Mouse (Mus musculus) kidney, embryonic 14.5 days (tissue): ENCODE data around the gene Fam193a. TPM values are rescaled to one million over a fixed set of nuclear protein-coding genes. Genes with fewer than 3 reads are reported as not detected.

Source experiments
- ATAC-seq: fragments of 200-750 bp; cut with Nextera tagmentation; 2 replicates; pipeline ENCODE4 v1.8.0; 2017; ENCODE audit warnings: moderate number of reproducible peaks, mild to moderate bottlenecking, moderate TSS enrichment, moderate library complexity; ENCODE audit not compliant: low FRiP score, low TSS enrichment
- H3K27ac ChIP-seq: fragments of 300-500 bp; sonication (generic); 2 replicates; pipeline ENCODE4 v1.5.1; 2014; ENCODE audit warnings: low read depth, mild to moderate bottlenecking, low read length, moderate library complexity, mixed read lengths
- H3K27me3 ChIP-seq: fragments of 300-500 bp; sonication (generic); 2 replicates; pipeline ENCODE4 v1.6.1; 2014; ENCODE audit warnings: mild to moderate bottlenecking, low read length; ENCODE audit not compliant: control insufficient read depth, insufficient read depth
- H3K36me3 ChIP-seq: fragments of 300-500 bp; sonication (generic); 2 replicates; pipeline ENCODE4 v1.6.1; 2014; ENCODE audit warnings: low read length, mixed read lengths; ENCODE audit not compliant: control insufficient read depth, insufficient read depth
- H3K4me1 ChIP-seq: fragments of 300-500 bp; sonication (generic); 2 replicates; pipeline ENCODE4 v1.6.1; 2014; ENCODE audit warnings: low read length, mixed read lengths; ENCODE audit not compliant: control insufficient read depth, insufficient read depth
- H3K4me2 ChIP-seq: fragments of 300-500 bp; sonication (generic); replicated peaks from 2 replicates; pipeline ENCODE4 v1.6.1; 2014; ENCODE audit warnings: low read depth, mild to moderate bottlenecking, low read length
- H3K4me3 ChIP-seq: fragments of 300-500 bp; sonication (generic); 2 replicates; pipeline ENCODE4 v1.5.1; 2014; ENCODE audit warnings: mild to moderate bottlenecking, low read length
- H3K9ac ChIP-seq: fragments of 300-500 bp; sonication (generic); 2 replicates; pipeline ENCODE4 v1.6.1; 2014; ENCODE audit warnings: low read depth, mild to moderate bottlenecking, low read length, moderate library complexity
- H3K9me3 ChIP-seq: fragments of 300-500 bp; sonication (generic); 2 replicates; pipeline ENCODE4 v1.6.1; 2016; ENCODE audit warnings: low read length; ENCODE audit not compliant: control insufficient read depth
- WGBS: fragments of 180-500 bp; shearing (Covaris S2); extraction: QIAGEN DNeasy Blood & Tissue Kit; methylation state at CpG from one replicate; pipeline ENCODE4 v1.1.7; 2014; 5-methylcytosine and 5-hydroxymethylcytosine counted together
- polyA plus RNA-seq: library from polyadenylated mRNA; unstranded; fragments of >200 nt; fragmentation: Nextera tagmentation; extraction: Ambion mirVana; gene quantifications from 2 replicates; pipeline ENCODE4 v1.2.1, GENCODE M21; 2014

The Fam193a gene
- polyA plus RNA-seq: 17.7 and 18.4 TPM in 2 replicates

DNA sequence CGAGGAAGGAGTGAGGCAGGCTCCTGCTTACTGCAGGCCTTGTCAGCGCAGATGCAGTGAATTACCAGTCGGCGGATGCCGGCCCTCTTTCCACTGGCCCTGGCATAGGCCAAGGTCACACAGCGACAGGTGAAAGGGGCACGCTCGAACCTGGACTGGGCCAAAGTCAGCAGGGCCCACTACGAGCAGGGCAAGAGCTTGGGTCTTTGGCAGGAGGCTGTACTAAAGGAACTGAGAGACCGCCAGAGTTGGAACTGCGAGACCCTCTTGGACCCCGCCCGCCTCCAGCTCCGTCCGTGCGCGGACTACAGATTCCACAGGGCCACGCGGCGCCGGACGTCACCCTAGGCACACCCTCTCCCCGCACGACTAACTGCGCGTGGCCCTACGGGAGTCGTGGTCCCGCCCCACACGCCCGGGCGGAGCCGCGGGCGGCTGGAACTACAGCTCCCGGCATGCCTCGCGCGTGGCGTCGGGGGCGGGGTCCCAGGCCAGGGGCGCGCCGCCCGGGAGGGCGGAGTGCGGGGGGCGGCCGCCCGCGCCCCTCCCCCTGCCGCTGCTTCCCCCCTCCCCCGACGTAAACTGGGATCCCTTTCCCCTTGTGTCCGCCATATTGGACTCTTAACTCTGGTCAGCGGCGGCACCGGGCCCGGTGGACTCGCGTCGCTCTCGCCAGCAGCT is at the start of gene Fam193a:
TSS of gene Fam193a (plus strand) at position 593 of the 681 bp plus-strand sequence.
- ATAC-seq: peak; percentile 100
- Histone ChIP-seq H3K27me3 (no peaks in the 10 kb centered on the region), H3K4me3 (peak within 1 kb of the TSS; percentile 92), H3K9ac (peak within 1 kb of the TSS; percentile 94), H3K27ac (peak within 1 kb of the TSS; percentile 65), H3K36me3 (no peaks in the 10 kb centered on the region; the same call in 1 of the 2 replicates), H3K4me2 (peak within 1 kb of the TSS; percentile 80), H3K9me3 (no peaks in the 10 kb centered on the region), H3K4me1 (peaks cover 11% of the 10 kb centered on the region)
- under 1% methylated on average over 49 of the region's 64 CpGs for WGBS

DNA sequence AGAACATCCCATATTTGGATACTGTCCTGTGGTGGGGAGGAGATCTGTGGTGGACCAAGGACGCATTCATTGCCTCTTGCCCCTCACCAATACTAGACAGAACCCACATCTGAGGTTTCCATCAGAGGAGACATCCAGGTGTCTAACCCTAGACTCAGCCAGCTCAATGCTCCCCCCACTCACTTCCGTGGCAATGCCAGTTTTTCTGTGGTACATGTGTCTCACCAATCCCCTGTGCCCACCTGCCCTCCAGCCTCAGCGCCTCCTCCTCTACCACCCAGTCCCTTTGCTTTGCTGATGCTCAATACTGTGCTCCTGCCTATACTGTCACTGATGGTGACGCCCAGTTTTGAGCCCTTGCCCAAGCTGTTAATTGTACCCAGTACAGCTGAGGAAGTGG is 48.5 kb upstream of the Fam193a start:
- Histone ChIP-seq H3K27me3 (no peaks in the 10 kb centered on the region), H3K4me2 (no peak overlapping the region), H3K9me3 (no peaks in the 10 kb centered on the region), H3K9ac (no peak overlapping the region), H3K36me3 (no peaks in the 10 kb centered on the region), H3K27ac (no peak overlapping the region), H3K4me1 (no peaks in the 10 kb centered on the region), H3K4me3 (no peak overlapping the region)
- no peak for ATAC-seq
- WGBS: 84% methylated on average over 4 of the region's 4 CpGs

DNA sequence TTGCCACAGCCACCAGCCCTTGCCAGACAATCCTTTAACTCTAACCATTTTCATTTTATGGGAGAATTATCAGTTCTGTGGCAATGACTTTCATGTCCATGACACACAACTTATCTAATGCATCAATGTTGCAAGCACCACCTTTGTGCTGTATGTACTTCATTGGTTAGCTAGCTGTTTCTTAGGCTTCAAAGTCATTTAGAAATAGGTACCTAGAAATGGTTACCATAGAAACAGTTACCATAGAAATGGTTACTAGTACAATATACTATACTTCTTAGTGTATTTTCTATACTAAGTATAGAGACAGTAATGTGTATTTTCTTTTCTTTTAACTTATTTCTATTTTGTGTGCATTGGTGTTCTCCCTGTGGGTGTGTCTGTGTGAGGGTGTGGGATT is 44.4 kb upstream of the Fam193a start:
- Histone ChIP-seq H3K4me3 (no peak overlapping the region), H3K4me2 (no peak overlapping the region), H3K27me3 (peaks cover 5% of the 10 kb centered on the region; the same call in 1 of the 2 replicates), H3K9me3 (no peaks in the 10 kb centered on the region), H3K36me3 (no peaks in the 10 kb centered on the region), H3K27ac (no peak overlapping the region), H3K9ac (no peak overlapping the region), H3K4me1 (0 out of 2 replicates have a peak, but pooled peaks cover 4% of the 10 kb centered on the region)
- ATAC-seq: no peak

DNA sequence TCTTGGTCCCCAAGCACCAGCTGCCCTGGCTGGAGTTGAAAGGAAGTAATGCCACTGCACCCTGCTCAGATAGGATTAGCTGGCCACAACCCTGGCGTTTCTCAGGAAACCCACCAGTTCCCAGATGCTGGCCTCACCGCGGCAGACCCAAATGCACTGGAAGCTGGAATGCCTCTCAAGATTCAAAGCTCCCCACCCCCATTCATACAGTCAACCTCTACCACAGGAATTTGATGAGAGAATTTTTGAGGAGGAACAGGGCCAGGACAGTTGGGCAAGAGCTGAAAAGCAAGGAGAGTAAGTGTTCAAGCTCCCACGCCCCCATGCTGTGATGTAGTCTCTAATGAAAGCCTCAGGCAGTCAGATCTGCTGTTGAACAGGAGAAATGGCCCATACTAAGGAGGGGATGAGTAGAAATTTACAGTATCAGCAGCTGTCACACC is 43.5 kb upstream of the Fam193a start:
- no peaks in the 10 kb centered on the region for H3K9me3 ChIP-seq
- 0 out of 2 replicates have a peak, but pooled peaks cover 4% of the 10 kb centered on the region for H3K4me1 ChIP-seq
- H3K4me2 ChIP-seq: no peak overlapping the region; the same call in 1 of the 2 replicates
- H3K27me3 ChIP-seq: peaks cover 5% of the 10 kb centered on the region; the same call in 1 of the 2 replicates
- no peak overlapping the region for H3K27ac ChIP-seq
- no peak overlapping the region for H3K4me3 ChIP-seq
- no peaks in the 10 kb centered on the region for H3K36me3 ChIP-seq
- ATAC-seq: 0 out of 2 replicates have a peak, but pooled peaks have one; percentile 13
- 47% methylated on average over 4 of the region's 4 CpGs for WGBS
- peak overlapping the region; percentile 58; the same call in 1 of the 2 replicates for H3K9ac ChIP-seq

DNA sequence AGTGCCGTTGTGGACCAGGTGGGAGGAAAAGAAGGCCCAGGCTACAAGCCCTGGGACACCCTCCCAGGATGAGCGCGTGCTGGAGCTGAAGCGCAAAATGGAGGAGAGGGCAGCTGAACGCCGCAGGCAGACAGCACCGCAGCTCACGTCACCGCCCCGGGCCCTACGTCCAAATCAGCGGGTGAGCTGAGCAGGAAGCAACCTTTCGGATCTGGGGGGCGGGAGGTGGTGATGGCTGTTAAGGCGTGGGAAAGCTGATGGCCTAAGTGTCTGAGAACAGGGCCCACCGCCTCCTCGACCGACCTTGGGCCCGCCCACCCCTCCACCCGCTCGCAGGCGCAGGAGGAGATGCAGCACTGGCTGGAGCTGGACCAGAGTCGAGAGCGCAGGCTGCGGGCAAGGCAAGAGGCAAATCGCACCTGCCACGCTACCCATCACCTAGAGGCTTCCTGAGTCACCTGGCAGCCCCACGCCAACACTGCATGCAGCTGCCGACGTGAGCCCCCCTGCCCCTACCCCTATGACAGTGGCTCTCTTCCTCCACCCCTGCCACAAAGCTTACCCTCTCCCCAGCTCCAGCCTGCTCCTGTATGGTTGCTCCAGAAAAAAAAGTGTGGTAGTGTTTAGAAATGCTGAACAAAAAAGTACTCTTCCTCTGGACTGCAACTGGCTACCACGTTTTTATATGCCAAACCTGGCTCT is 42.7 kb upstream of the Fam193a start:
- no peaks in the 10 kb centered on the region for H3K9me3 ChIP-seq
- peaks cover 5% of the 10 kb centered on the region; the same call in 1 of the 2 replicates for H3K27me3 ChIP-seq
- ATAC-seq: peak; percentile 81
- peak overlapping the region; percentile 35 for H3K4me3 ChIP-seq
- no peaks in the 10 kb centered on the region for H3K36me3 ChIP-seq
- 0 out of 2 replicates have a peak, but pooled peaks cover 4% of the 10 kb centered on the region for H3K4me1 ChIP-seq
- 6% methylated on average over 31 of the region's 31 CpGs for WGBS
- H3K27ac ChIP-seq: no peak overlapping the region
- peak overlapping the region; percentile 68 for H3K4me2 ChIP-seq
- peak overlapping the region; percentile 58 for H3K9ac ChIP-seq

DNA sequence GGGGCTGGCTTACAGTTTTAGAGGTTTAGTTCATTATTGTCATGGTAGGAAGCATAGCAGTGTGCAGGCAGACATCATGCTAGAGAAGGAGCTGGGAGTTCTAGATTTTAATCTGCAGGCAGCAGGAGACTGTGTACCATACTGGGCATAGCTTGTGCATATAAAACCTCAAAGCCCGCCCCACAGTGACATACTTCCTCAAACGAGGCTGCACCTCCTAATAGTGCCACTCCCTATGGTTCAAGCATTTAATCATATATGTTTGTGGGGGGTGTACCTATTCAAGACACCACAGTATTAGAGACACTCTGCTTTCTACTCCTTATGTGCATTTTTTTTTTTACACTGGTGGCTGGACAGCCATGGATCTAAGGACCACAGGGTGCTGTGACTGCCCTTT is 39.6 kb upstream of the Fam193a start:
- Histone ChIP-seq H3K27me3 (peaks cover 5% of the 10 kb centered on the region; the same call in 1 of the 2 replicates), H3K9ac (no peak overlapping the region), H3K4me3 (no peak overlapping the region), H3K4me1 (peaks cover 4% of the 10 kb centered on the region; the same call in 1 of the 2 replicates), H3K36me3 (no peaks in the 10 kb centered on the region), H3K27ac (no peak overlapping the region), H3K9me3 (no peaks in the 10 kb centered on the region), H3K4me2 (no peak overlapping the region)
- ATAC-seq: no peak
- WGBS: 83% methylated on average over 2 of the region's 2 CpGs

DNA sequence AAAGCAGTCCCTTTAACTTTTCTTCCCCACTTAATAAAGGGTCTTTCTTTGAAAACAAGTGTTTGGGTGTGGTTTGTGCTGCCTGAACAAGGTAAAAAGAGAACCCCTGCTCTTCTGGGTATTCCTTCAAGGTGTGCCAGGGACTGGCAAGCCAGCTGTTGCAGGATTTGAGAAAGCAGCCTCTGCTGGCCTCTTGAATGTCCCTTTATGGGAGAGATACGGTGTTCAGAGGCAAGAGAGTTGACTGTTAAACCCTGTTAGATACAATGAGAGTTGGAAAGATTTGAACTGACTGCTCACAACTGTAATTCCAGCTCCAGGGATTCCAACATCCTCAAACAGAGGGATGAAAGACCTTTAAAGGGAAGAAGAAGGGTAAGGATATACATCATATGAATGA is 35.7 kb upstream of the Fam193a start:
- no peaks in the 10 kb centered on the region for H3K27me3 ChIP-seq
- no peaks in the 10 kb centered on the region for H3K9me3 ChIP-seq
- no peak overlapping the region for H3K27ac ChIP-seq
- H3K9ac ChIP-seq: no peak overlapping the region
- ATAC-seq: no peak
- peaks cover 11% of the 10 kb centered on the region for H3K4me1 ChIP-seq
- WGBS: 86% methylated on average over 1 of the region's 1 CpGs
- peaks cover 3% of the 10 kb centered on the region; the same call in 1 of the 2 replicates for H3K36me3 ChIP-seq
- no peak overlapping the region for H3K4me3 ChIP-seq
- H3K4me2 ChIP-seq: no peak overlapping the region

DNA sequence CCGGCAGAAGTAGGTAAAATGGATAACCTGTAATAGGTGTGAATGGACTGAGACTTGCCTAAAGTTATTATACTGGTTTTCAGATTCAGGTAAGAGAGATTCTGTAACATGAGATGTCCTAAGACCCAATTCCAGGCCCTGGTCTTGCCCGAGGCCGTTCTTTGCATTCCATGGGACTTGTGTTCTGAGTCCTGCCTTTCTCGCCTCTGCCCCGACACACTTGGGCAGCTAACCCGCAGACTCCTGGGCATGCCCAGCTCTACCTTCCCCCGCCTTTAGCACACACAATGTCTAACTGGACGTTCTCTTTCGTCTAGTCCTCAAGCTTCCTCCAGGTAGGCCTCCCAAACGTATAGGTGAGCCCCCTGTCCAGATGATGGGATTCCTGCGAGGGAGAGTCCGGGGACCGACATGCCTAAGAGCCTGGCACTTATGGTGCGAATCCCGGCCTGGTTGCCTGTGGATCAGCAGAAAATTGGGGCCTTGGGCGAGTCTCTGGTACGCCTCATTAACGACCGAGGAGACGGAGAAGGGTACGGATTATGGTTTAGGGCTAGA is 34.1 kb upstream of the Fam193a start:
- H3K9me3 ChIP-seq: no peaks in the 10 kb centered on the region
- H3K4me2 ChIP-seq: peak overlapping the region; percentile 67
- H3K4me1 ChIP-seq: peaks cover 11% of the 10 kb centered on the region
- peak; percentile 50; the same call in 1 of the 2 replicates for ATAC-seq
- H3K36me3 ChIP-seq: peaks cover 8% of the 10 kb centered on the region; the same call in 1 of the 2 replicates
- peak overlapping the region; percentile 99 for H3K9ac ChIP-seq
- peak overlapping the region; percentile 98 for H3K27ac ChIP-seq
- H3K27me3 ChIP-seq: no peaks in the 10 kb centered on the region
- H3K4me3 ChIP-seq: peak overlapping the region; percentile 99
- 2% methylated on average over 21 of the region's 21 CpGs for WGBS
